Mouse (Mus musculus) hindbrain, postnatal 0 days (tissue): ENCODE results near the gene Syn1. TPM values are rescaled to one million over a fixed set of nuclear protein-coding genes. Genes with fewer than 3 reads are reported as not detected.

Experiments used
- ATAC-seq: fragments of 200-750 bp; cut with Nextera tagmentation; 2 replicates; pipeline ENCODE4 v1.8.0; 2017; ENCODE audit warnings: mild to moderate bottlenecking, moderate TSS enrichment, moderate library complexity
- DNase-seq: peaks from one replicate; pipeline ENCODE4 v3.0.0-alpha.2; 2015; ENCODE audit warnings: low spot score
- H3K27ac ChIP-seq: fragments of 300-500 bp; sonication (generic); 2 replicates; pipeline ENCODE4 v1.5.1; 2014; ENCODE audit warnings: mild to moderate bottlenecking
- H3K27me3 ChIP-seq: fragments of 300-500 bp; sonication (generic); 2 replicates; pipeline ENCODE4 v1.6.1; 2014; ENCODE audit warnings: low read length, mixed read lengths; ENCODE audit not compliant: insufficient read depth
- H3K36me3 ChIP-seq: fragments of 300-500 bp; sonication (generic); 2 replicates; pipeline ENCODE4 v1.6.1; 2014; ENCODE audit warnings: low read length, mixed read lengths; ENCODE audit not compliant: insufficient read depth
- H3K4me1 ChIP-seq: fragments of 300-500 bp; sonication (generic); 2 replicates; pipeline ENCODE4 v1.6.1; 2014; ENCODE audit warnings: antibody characterized with exemption, low read length, mixed read lengths; ENCODE audit not compliant: insufficient read depth
- H3K4me2 ChIP-seq: fragments of 300-500 bp; sonication (generic); 2 replicates; pipeline ENCODE4 v1.6.1; 2014; ENCODE audit warnings: low read depth, mild to moderate bottlenecking, low read length, moderate library complexity, mixed read lengths
- H3K4me3 ChIP-seq: fragments of 300-500 bp; sonication (generic); 2 replicates; pipeline ENCODE4 v1.5.1; 2014; ENCODE audit warnings: low read length
- H3K9ac ChIP-seq: fragments of 300-500 bp; sonication (generic); replicated peaks from 2 replicates; pipeline ENCODE4 v1.6.1; 2014; ENCODE audit warnings: mild to moderate bottlenecking, low read length, moderate library complexity, mixed read lengths
- H3K9me3 ChIP-seq: fragments of 300-500 bp; sonication (generic); 2 replicates; pipeline ENCODE4 v1.6.1; 2016; ENCODE audit warnings: low read length, mixed read lengths
- CTCF ChIP-seq: IDR thresholded peaks from 2 replicates; pipeline ENCODE4 v1.5.1; 2016; ENCODE audit warnings: antibody characterized with exemption, control low read depth, low read depth
- WGBS: fragments of 180-500 bp; shearing (Covaris S2); extraction: QIAGEN DNeasy Blood & Tissue Kit; methylation state at CpG from one replicate; pipeline ENCODE4 v1.1.7; 2014; 5-methylcytosine and 5-hydroxymethylcytosine counted together
- polyA plus RNA-seq: library from polyadenylated mRNA; unstranded; fragments of >200 nt; fragmentation: Nextera tagmentation; extraction: Ambion mirVana; gene quantifications from 2 replicates; pipeline ENCODE4 v1.2.1, GENCODE M21; 2015
- total RNA-seq: library from RNA; depleted of rRNA; stranded (reverse); fragments of >200 nt; gene quantifications from 2 replicates; pipeline ENCODE4 v1.2.3, GENCODE M21; 2014

Syn1 gene
- total and polyA plus RNA-seq, 2 experiments from 2014 or later = 65.4 to 88.8 TPM

GRCm38 (mm10) chrX:20910074-20910473, 10.7 kb downstream of the Syn1 start:
- no peaks in the 10 kb centered on the region for H3K9me3 ChIP-seq
- no peak for DNase-seq

GRCm38 (mm10) chrX:20875241-20875640, 45.6 kb downstream of the Syn1 start:
- Histone ChIP-seq H3K9ac (no peak overlapping the region), H3K27ac (no peak overlapping the region), H3K4me2 (no peak overlapping the region), H3K27me3 (no peaks in the 10 kb centered on the region), H3K9me3 (no peaks in the 10 kb centered on the region), H3K4me3 (no peak overlapping the region), H3K36me3 (no peaks in the 10 kb centered on the region), H3K4me1 (no peaks in the 10 kb centered on the region)
- TF ChIP-seq CTCF = no peak
- DNase-seq = no peak
- no peak for ATAC-seq
- WGBS = 34% methylated on average over 3 of the region's 3 CpGs

More at GRCm38 (mm10) chrX:20910074-20910473, 10.7 kb downstream of the Syn1 start:
- Histone ChIP-seq H3K36me3 (no peaks in the 10 kb centered on the region), H3K27ac (no peak overlapping the region), H3K27me3 (no peaks in the 10 kb centered on the region), H3K4me1 (no peaks in the 10 kb centered on the region), H3K9ac (no peak overlapping the region), H3K4me3 (no peak overlapping the region), H3K4me2 (no peak overlapping the region)
- no peak for ATAC-seq
- TF ChIP-seq CTCF = no peak
- 61% methylated on average over 3 of the region's 3 CpGs for WGBS

- DNase-seq (no peak), ATAC-seq (no peak)
- Histone ChIP-seq H3K27me3 (no peaks in the 10 kb centered on the region), H3K4me2 (no peak overlapping the region), H3K4me3 (no peak overlapping the region), H3K9ac (no peak overlapping the region), H3K9me3 (no peaks in the 10 kb centered on the region), H3K27ac (no peak overlapping the region), H3K4me1 (no peaks in the 10 kb centered on the region), H3K36me3 (no peaks in the 10 kb centered on the region)
- WGBS = 39% methylated on average over 11 of the region's 11 CpGs
- no peak for TF ChIP-seq CTCF
These were observed 47.8 kb downstream of the Syn1 start for GRCm38 (mm10) chrX:20872928-20873500.

- DNase-seq (peak; percentile 16), ATAC-seq (peak; percentile 69)
- Histone ChIP-seq H3K9ac (no peak within 1 kb of the TSS), H3K4me2 (peak within 1 kb of the TSS; percentile 37), H3K27me3 (no peaks in the 10 kb centered on the region), H3K9me3 (no peaks in the 10 kb centered on the region), H3K4me1 (no peaks in the 10 kb centered on the region), H3K27ac (peak within 1 kb of the TSS; percentile 20; the same call in 1 of the 2 replicates), H3K4me3 (0 out of 2 replicates have a peak within 1 kb of the TSS, but pooled peaks have one; percentile 7), H3K36me3 (no peaks in the 10 kb centered on the region)
- WGBS = 32% methylated on average over 18 of the region's 18 CpGs
- no peak for TF ChIP-seq CTCF
These were observed 50.8 kb downstream of the Syn1 start, which contains the start of gene Timp1 for GRCm38 (mm10) chrX:20869962-20870513. Gene Timp1 (plus strand): TSS chrX:20870166.

GRCm38 (mm10) chrX:20869203-20869602, 51.6 kb downstream of the Syn1 start:
- TF ChIP-seq CTCF = no peak
- Histone ChIP-seq H3K27ac (no peak overlapping the region), H3K27me3 (no peaks in the 10 kb centered on the region), H3K36me3 (no peaks in the 10 kb centered on the region), H3K4me3 (no peak overlapping the region), H3K4me2 (no peak overlapping the region), H3K4me1 (no peaks in the 10 kb centered on the region), H3K9ac (no peak overlapping the region), H3K9me3 (no peaks in the 10 kb centered on the region)
- ATAC-seq = no peak
- 67% methylated on average over 1 of the region's 1 CpGs for WGBS
- no peak for DNase-seq

GRCm38 (mm10) chrX:20868091-20868490, 52.7 kb downstream of the Syn1 start:
- H3K36me3 ChIP-seq = no peaks in the 10 kb centered on the region
- no peak overlapping the region for H3K4me3 ChIP-seq
- ATAC-seq = no peak
- TF ChIP-seq CTCF = no peak
- no peak for DNase-seq
- H3K9me3 ChIP-seq = no peaks in the 10 kb centered on the region
- no peak overlapping the region for H3K27ac ChIP-seq
- H3K4me2 ChIP-seq = no peak overlapping the region
- H3K9ac ChIP-seq = no peak overlapping the region
- H3K27me3 ChIP-seq = no peaks in the 10 kb centered on the region
- H3K4me1 ChIP-seq = no peaks in the 10 kb centered on the region
- 70% methylated on average over 4 of the region's 4 CpGs for WGBS
